Mouse (Mus musculus): ENCODE results near the gene Kbtbd6.
A peak's percentile ranks its signal among the peaks of the same experiment; 100 is the strongest.

The Kbtbd6 gene

DNA sequence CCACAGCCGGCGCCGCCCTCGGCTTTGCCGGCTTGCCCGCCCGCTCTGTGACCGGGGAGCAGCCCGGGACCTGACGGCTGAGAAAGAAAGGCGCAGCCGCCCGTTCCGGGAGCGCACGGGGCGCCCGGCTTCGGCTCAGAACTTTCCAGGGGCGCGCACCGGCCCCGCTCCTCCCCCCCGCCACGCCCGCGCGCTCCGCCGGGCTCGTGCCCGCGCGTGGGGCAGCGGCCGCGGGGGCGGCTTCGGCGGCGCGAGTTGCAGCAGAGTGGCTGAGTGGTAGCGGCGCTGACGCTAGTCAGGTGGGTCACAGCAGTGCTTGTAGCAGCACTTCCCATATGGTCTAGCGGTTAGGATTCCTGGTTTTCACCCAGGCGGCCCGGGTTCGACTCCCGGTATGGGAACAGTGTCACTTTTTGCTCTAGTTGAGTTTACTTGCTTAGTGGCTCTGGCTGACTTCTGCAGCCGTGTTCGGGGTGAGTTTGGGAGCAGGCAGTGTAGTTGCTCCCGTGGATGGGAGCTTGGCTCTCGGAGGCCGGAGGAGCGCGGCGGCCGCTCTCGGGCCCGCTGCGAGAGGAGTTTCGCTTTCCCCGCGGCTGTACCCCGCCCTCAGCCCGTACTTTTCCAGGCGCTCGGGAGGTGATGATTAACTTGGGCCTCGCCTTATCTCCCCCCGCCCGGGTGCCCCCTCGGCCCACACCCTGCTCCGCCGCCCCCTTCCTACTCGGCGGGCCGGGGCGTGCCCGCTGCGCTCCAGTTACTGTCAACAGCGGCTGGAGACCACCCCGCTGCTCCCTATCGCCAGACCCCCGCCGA lies 29.9 kb downstream of the Kbtbd6 start, which contains the start of gene Wbp4:
Gene Wbp4 (minus strand): TSS at position 182 of the 813 bp plus-strand sequence.
- peak; percentile 88 for DNase-seq (ENCODE audit: low read depth, low spot score)

DNA sequence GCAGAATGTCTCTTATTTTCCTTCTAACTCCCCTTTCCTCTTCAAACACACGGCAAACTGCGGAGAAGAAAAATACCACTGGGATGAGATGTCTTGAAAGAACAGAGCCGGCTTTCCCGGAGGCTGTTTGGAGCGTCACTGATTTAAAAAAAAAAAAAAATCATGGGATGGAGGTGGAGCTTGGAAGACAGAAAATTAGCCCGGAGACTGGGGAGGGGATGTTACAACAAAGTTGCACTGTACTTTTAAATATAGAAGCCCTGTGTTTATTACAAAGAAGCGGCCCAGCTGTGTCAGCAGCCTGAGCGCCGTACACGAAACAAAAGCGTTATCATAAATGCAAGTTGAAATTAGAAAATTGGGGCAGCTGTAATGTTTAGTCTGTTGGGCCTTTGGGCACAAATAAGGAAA lies 30.6 kb downstream of the Kbtbd6 start:
- DNase-seq (ENCODE audit: low read depth, low spot score): no peak

GRCm38 (mm10) chr14:79482747-79483355 lies 31.2 kb downstream of the Kbtbd6 start:
- DNase-seq (ENCODE audit: low read depth, low spot score): no peak

DNA sequence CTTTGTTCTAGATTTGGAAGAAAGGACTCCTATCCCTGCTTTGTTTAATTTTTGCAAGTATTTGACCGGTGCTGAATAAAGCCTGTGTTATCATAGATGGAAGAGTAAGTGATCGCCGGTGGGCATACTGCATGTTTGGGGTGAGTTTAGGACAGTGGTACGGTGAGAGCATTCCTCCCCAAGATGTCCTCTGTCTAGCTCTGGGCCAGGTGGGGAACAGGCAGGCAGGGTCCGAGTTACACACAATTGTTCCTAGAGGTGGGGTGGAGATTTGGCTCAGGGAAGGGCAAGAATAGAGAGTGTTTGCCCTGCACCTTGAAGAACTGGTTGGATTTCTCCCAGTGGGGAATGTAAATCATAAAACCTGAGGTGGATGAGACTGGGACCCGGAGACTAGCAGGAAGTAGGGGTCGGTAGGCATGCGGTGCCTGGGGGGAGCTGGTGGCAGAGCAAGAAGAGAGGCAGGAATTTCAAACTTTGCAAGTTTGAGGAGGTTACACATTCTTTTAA lies 32.0 kb downstream of the Kbtbd6 start:
- no peak for DNase-seq (ENCODE audit: low read depth, low spot score)

- DNase-seq (ENCODE audit: low read depth, low spot score): no peak
Measured at GRCm38 (mm10) chr14:79486617-79486992, 35.0 kb downstream of the Kbtbd6 start.

GRCm38 (mm10) chr14:79486993-79487731 lies 35.5 kb downstream of the Kbtbd6 start:
- DNase-seq (ENCODE audit: low read depth, low spot score): peak; percentile 26

DNA sequence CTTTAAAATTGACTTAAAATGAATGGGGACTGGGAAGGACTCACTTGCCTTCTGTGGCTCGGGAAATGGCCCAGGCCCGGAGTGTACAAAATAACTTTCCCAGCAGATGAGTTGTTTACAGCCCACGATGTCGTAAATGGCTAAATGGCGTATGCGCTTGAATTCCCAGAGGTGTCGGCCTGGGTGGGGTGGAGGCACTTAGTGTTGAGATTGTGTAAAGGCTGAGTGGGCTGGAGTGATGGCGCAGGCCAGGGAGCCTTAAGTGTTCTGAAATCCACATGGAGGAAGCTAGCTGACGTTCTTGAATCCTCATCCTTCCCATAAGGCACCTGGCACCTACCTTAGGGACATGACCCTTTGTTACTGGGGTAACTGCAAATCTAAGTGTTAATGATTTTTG lies 36.9 kb downstream of the Kbtbd6 start:
- DNase-seq (ENCODE audit: low read depth, low spot score): no peak

- DNase-seq (ENCODE audit: low read depth, low spot score): no peak
Measured at GRCm38 (mm10) chr14:79489150-79489549, 37.5 kb downstream of the Kbtbd6 start.

DNA sequence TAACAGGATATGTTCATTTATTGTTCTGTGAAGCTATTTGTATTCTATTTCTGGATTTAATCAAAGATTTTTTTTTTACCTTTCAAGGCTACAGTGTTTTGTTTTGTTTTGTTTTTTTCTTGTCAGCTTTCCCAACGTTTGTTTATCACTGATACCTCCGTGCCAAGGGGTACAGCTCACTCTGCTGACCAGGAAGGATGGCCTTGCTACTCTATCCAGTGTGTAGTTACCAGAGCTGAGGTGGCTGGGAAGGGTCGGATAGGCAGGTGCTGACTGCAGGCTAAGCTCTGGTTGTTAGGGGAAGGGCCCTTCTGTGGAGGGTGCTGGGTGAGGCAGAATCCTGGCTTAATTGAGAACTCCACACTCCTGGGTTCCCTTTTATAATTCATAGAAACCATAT lies 38.6 kb downstream of the Kbtbd6 start:
- no peak for DNase-seq (ENCODE audit: low read depth, low spot score)

GRCm38 (mm10) chr14:79494349-79494748 lies 42.7 kb downstream of the Kbtbd6 start:
- no peak for DNase-seq (ENCODE audit: low read depth, low spot score)

GRCm38 (mm10) chr14:79499326-79499725 lies 47.7 kb downstream of the Kbtbd6 start:
- DNase-seq (ENCODE audit: low read depth, low spot score): no peak

DNA sequence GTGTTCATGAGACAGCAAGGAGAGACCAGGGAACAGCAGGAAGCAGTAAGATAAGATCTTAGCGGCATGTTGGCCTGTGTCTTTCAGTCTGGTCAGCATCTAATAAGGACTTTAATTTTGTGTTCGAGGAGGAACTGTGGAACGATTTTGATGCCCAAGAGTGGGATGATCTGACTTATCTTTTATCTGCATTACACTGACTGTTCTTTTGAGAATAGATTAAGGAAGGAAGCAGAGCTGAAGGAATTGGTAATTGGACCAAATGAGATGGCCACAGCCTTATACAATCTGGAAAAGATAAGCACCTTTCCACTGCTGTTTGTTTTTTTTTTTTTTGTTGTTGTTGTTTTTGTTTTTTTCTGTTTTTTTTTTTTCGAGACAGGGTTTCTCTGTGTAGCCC lies 49.1 kb downstream of the Kbtbd6 start:
- DNase-seq (ENCODE audit: low read depth, low spot score): no peak

- DNase-seq (ENCODE audit: low read depth, low spot score): no peak
Measured at GRCm38 (mm10) chr14:79503371-79504075, 51.9 kb downstream of the Kbtbd6 start.

All from ZHBTc4 (cell line).